Mouse (Mus musculus): ENCODE data around the gene Ednrb.

The Ednrb gene

GRCm38 (mm10) chr14:103844011-103844549, at the start of gene Ednrb:
TSS of gene Ednrb (minus strand) at chr14:103844402.
- no peak for DNase-seq

GRCm38 (mm10) chr14:103892411-103892938, 48.3 kb upstream of the Ednrb start:
- no peak for DNase-seq

GRCm38 (mm10) chr14:103890761-103891160, 46.6 kb upstream of the Ednrb start:
- no peak for DNase-seq

- DNase-seq: no peak
Observed at GRCm38 (mm10) chr14:103884892-103885575, 40.8 kb upstream of the Ednrb start.

GRCm38 (mm10) chr14:103882943-103883342, 38.7 kb upstream of the Ednrb start:
- no peak for DNase-seq

GRCm38 (mm10) chr14:103877117-103877516, 32.9 kb upstream of the Ednrb start:
- no peak for DNase-seq

- no peak for DNase-seq
Observed at GRCm38 (mm10) chr14:103876598-103876997, 32.4 kb upstream of the Ednrb start.

- DNase-seq: no peak
Observed at GRCm38 (mm10) chr14:103866636-103867035, 22.4 kb upstream of the Ednrb start.

- no peak for DNase-seq
Observed at GRCm38 (mm10) chr14:103865226-103865625, 21.0 kb upstream of the Ednrb start.

- DNase-seq: no peak
Observed at GRCm38 (mm10) chr14:103850071-103850845, 6.1 kb upstream of the Ednrb start.

GRCm38 (mm10) chr14:103845716-103846115, 1.5 kb upstream of the Ednrb start:
- no peak for DNase-seq

- DNase-seq: no peak
Observed at GRCm38 (mm10) chr14:103844944-103845343, 742 bp upstream of the Ednrb start.

GRCm38 (mm10) chr14:103843371-103844001, 716 bp downstream of the Ednrb start:
- no peak for DNase-seq

GRCm38 (mm10) chr14:103842896-103843295, 1.3 kb downstream of the Ednrb start:
- no peak for DNase-seq

- no peak for DNase-seq
Observed at GRCm38 (mm10) chr14:103840436-103840835, 3.8 kb downstream of the Ednrb start.

- no peak for DNase-seq
Observed at GRCm38 (mm10) chr14:103838887-103839286, 5.3 kb downstream of the Ednrb start.

GRCm38 (mm10) chr14:103834589-103834988, 9.6 kb downstream of the Ednrb start:
- no peak for DNase-seq

GRCm38 (mm10) chr14:103834147-103834546, 10.1 kb downstream of the Ednrb start:
- no peak for DNase-seq

- DNase-seq: no peak
Observed at GRCm38 (mm10) chr14:103832472-103832871, 11.7 kb downstream of the Ednrb start.

GRCm38 (mm10) chr14:103831007-103831406, 13.2 kb downstream of the Ednrb start:
- DNase-seq: no peak

GRCm38 (mm10) chr14:103826343-103826742, 17.9 kb downstream of the Ednrb start:
- no peak for DNase-seq

- no peak for DNase-seq
Observed at GRCm38 (mm10) chr14:103825934-103826333, 18.3 kb downstream of the Ednrb start.

GRCm38 (mm10) chr14:103823501-103823900, 20.7 kb downstream of the Ednrb start:
- no peak for DNase-seq

Data from cerebellum, adult 11-12 months (tissue).